Mouse (Mus musculus) kidney, embryonic 14.5 days (tissue): ENCODE measurements around the gene Myl12a. TPM values are rescaled to one million over a fixed set of nuclear protein-coding genes. Genes with fewer than 3 reads are reported as not detected.

Experiments
- ATAC-seq: fragments of 200-750 bp; cut with Nextera tagmentation; 2 replicates; pipeline ENCODE4 v1.8.0; 2017; ENCODE audit warnings: moderate number of reproducible peaks, mild to moderate bottlenecking, moderate TSS enrichment, moderate library complexity; ENCODE audit not compliant: low FRiP score, low TSS enrichment
- H3K27ac ChIP-seq: fragments of 300-500 bp; sonication (generic); 2 replicates; pipeline ENCODE4 v1.5.1; 2014; ENCODE audit warnings: low read depth, mild to moderate bottlenecking, low read length, moderate library complexity, mixed read lengths
- H3K27me3 ChIP-seq: fragments of 300-500 bp; sonication (generic); 2 replicates; pipeline ENCODE4 v1.6.1; 2014; ENCODE audit warnings: mild to moderate bottlenecking, low read length; ENCODE audit not compliant: control insufficient read depth, insufficient read depth
- H3K36me3 ChIP-seq: fragments of 300-500 bp; sonication (generic); 2 replicates; pipeline ENCODE4 v1.6.1; 2014; ENCODE audit warnings: low read length, mixed read lengths; ENCODE audit not compliant: control insufficient read depth, insufficient read depth
- H3K4me1 ChIP-seq: fragments of 300-500 bp; sonication (generic); 2 replicates; pipeline ENCODE4 v1.6.1; 2014; ENCODE audit warnings: low read length, mixed read lengths; ENCODE audit not compliant: control insufficient read depth, insufficient read depth
- H3K4me2 ChIP-seq: fragments of 300-500 bp; sonication (generic); replicated peaks from 2 replicates; pipeline ENCODE4 v1.6.1; 2014; ENCODE audit warnings: low read depth, mild to moderate bottlenecking, low read length
- H3K4me3 ChIP-seq: fragments of 300-500 bp; sonication (generic); 2 replicates; pipeline ENCODE4 v1.5.1; 2014; ENCODE audit warnings: mild to moderate bottlenecking, low read length
- H3K9ac ChIP-seq: fragments of 300-500 bp; sonication (generic); 2 replicates; pipeline ENCODE4 v1.6.1; 2014; ENCODE audit warnings: low read depth, mild to moderate bottlenecking, low read length, moderate library complexity
- H3K9me3 ChIP-seq: fragments of 300-500 bp; sonication (generic); 2 replicates; pipeline ENCODE4 v1.6.1; 2016; ENCODE audit warnings: low read length; ENCODE audit not compliant: control insufficient read depth
- WGBS: fragments of 180-500 bp; shearing (Covaris S2); extraction: QIAGEN DNeasy Blood & Tissue Kit; methylation state at CpG from one replicate; pipeline ENCODE4 v1.1.7; 2014; 5-methylcytosine and 5-hydroxymethylcytosine counted together
- polyA plus RNA-seq: library from polyadenylated mRNA; unstranded; fragments of >200 nt; fragmentation: Nextera tagmentation; extraction: Ambion mirVana; gene quantifications from 2 replicates; pipeline ENCODE4 v1.2.1, GENCODE M21; 2014

Gene Myl12a
- polyA plus RNA-seq, 1 experiment from 2014 or later = 648 TPM

- H3K4me1 ChIP-seq = no peaks in the 10 kb centered on the region; the same call in 1 of the 2 replicates
- H3K36me3 ChIP-seq = no peaks in the 10 kb centered on the region
- H3K9ac ChIP-seq = no peak overlapping the region
- 83% methylated on average over 10 of the region's 10 CpGs for WGBS
- ATAC-seq = no peak
- no peaks in the 10 kb centered on the region for H3K9me3 ChIP-seq
- no peak overlapping the region for H3K27ac ChIP-seq
- no peak overlapping the region for H3K4me2 ChIP-seq
- H3K4me3 ChIP-seq = no peak overlapping the region
- H3K27me3 ChIP-seq = no peaks in the 10 kb centered on the region
Measured at GRCm38 (mm10) chr17:70951266-70951665, 51.4 kb downstream of the Myl12a start.

- Histone ChIP-seq H3K27me3 (no peaks in the 10 kb centered on the region), H3K4me2 (no peak overlapping the region), H3K9me3 (no peaks in the 10 kb centered on the region), H3K27ac (no peak overlapping the region), H3K4me3 (no peak overlapping the region), H3K36me3 (no peaks in the 10 kb centered on the region), H3K4me1 (no peaks in the 10 kb centered on the region), H3K9ac (no peak overlapping the region)
- no peak for ATAC-seq
- 79% methylated on average over 7 of the region's 7 CpGs for WGBS
Measured at GRCm38 (mm10) chr17:70949171-70949570, 53.5 kb downstream of the Myl12a start.

- Histone ChIP-seq H3K4me2 (no peak overlapping the region), H3K4me3 (no peak overlapping the region), H3K27ac (no peak overlapping the region), H3K36me3 (no peaks in the 10 kb centered on the region), H3K9me3 (no peaks in the 10 kb centered on the region), H3K27me3 (no peaks in the 10 kb centered on the region), H3K4me1 (no peaks in the 10 kb centered on the region), H3K9ac (no peak overlapping the region)
- WGBS = 47% methylated on average over 8 of the region's 8 CpGs
- ATAC-seq = peak; percentile 12; the same call in 1 of the 2 replicates
Measured at GRCm38 (mm10) chr17:70948721-70949120, 54.0 kb downstream of the Myl12a start.

- no peak overlapping the region for H3K4me2 ChIP-seq
- H3K4me3 ChIP-seq = no peak overlapping the region
- no peaks in the 10 kb centered on the region for H3K4me1 ChIP-seq
- H3K27ac ChIP-seq = no peak overlapping the region
- H3K36me3 ChIP-seq = no peaks in the 10 kb centered on the region
- 87% methylated on average over 4 of the region's 4 CpGs for WGBS
- ATAC-seq = no peak
- H3K27me3 ChIP-seq = no peaks in the 10 kb centered on the region
- no peak overlapping the region for H3K9ac ChIP-seq
- H3K9me3 ChIP-seq = 0 out of 2 replicates have a peak, but pooled peaks cover 3% of the 10 kb centered on the region
Measured at GRCm38 (mm10) chr17:70943779-70944178, 58.9 kb downstream of the Myl12a start.

Other genes starting within 250 kb of the Myl12a start
- 82.8 and 88.6 TPM in 2 replicates for gene Tgif1, start 149.3 kb downstream of the Myl12a start, polyA plus RNA-seq
- gene Myom1, start 245 bp downstream of the Myl12a start, polyA plus RNA-seq = 3.0 and 3.6 TPM in 2 replicates
- gene Lpin2, start 179.7 kb upstream of the Myl12a start, polyA plus RNA-seq = 54.9 and 93.2 TPM in 2 replicates